Mouse (Mus musculus) liver, embryonic 13.5 days (tissue): ENCODE measurements around the gene Vdac2. TPM values are rescaled to one million over a fixed set of nuclear protein-coding genes. Genes with fewer than 3 reads are reported as not detected.

ENCODE experiments used
- ATAC-seq: fragments of 200-750 bp; cut with Nextera tagmentation; 2 replicates; pipeline ENCODE4 v1.8.0; 2017; ENCODE audit warnings: low read depth, mild to moderate bottlenecking, moderate number of reproducible peaks, moderate library complexity
- DNase-seq: peaks from one replicate; pipeline ENCODE4 v3.0.0; 2022
- H3K27ac ChIP-seq: fragments of 300-500 bp; sonication (generic); 2 replicates; pipeline ENCODE4 v1.5.1; 2015; ENCODE audit warnings: moderate library complexity, mild to moderate bottlenecking, inconsistent platforms
- H3K27me3 ChIP-seq: fragments of 300-500 bp; sonication (generic); 2 replicates; pipeline ENCODE4 v1.6.1; 2015; ENCODE audit warnings: mild to moderate bottlenecking, inconsistent platforms
- H3K36me3 ChIP-seq: fragments of 300-500 bp; sonication (generic); 2 replicates; pipeline ENCODE4 v1.6.1; 2015; ENCODE audit warnings: mild to moderate bottlenecking, inconsistent platforms
- H3K4me1 ChIP-seq: fragments of 300-500 bp; sonication (generic); replicated peaks from 2 replicates; pipeline ENCODE4 v1.6.1; 2015; ENCODE audit warnings: inconsistent platforms
- H3K4me2 ChIP-seq: fragments of 300-500 bp; sonication (generic); 2 replicates; pipeline ENCODE4 v1.6.1; 2015; ENCODE audit warnings: inconsistent platforms, mild to moderate bottlenecking, moderate library complexity
- H3K4me3 ChIP-seq: fragments of 300-500 bp; sonication (generic); replicated peaks from 2 replicates; pipeline ENCODE4 v1.5.1; 2015; ENCODE audit warnings: mild to moderate bottlenecking, inconsistent platforms
- H3K9ac ChIP-seq: fragments of 300-500 bp; sonication (generic); 2 replicates; pipeline ENCODE4 v1.6.1; 2015; ENCODE audit warnings: mild to moderate bottlenecking, inconsistent platforms
- H3K9me3 ChIP-seq: fragments of 300-500 bp; sonication (generic); replicated peaks from 2 replicates; pipeline ENCODE4 v1.6.1; 2016; ENCODE audit warnings: inconsistent platforms
- WGBS: fragments of 180-500 bp; shearing (Covaris S2); methylation state at CpG from one replicate; pipeline ENCODE4 v1.1.7; 2015; ENCODE audit not compliant: insufficient replicate concordance; 5-methylcytosine and 5-hydroxymethylcytosine counted together
- polyA plus RNA-seq: library from polyadenylated mRNA; unstranded; fragments of >200 nt; fragmentation: Nextera tagmentation; extraction: Ambion mirVana; gene quantifications from 2 replicates; pipeline ENCODE4 v1.2.1, GENCODE M21; 2015

The Vdac2 gene
- polyA plus RNA-seq, 1 experiment from 2014 or later = 173 TPM

DNA sequence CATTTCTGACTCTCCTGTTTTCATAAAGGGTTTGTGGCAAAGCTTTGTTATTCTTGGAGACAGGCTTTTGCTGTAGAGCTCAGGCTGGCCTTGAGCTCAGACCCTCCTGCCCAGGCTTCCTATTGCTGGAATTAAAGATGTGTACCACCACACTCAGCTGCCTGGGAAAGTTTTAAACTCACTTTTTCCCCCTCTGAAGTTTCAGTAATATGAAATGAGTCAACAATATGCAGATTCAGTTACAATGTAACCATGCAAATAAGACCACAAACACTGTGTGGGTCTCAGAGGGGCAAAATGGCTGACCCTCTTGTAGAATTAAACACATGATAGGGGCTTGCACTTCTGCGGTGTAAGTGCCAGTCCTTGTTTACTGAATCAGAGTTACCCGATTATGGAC, 18.8 kb upstream of the Vdac2 start:
- Histone ChIP-seq H3K36me3 (no peaks in the 10 kb centered on the region), H3K27me3 (no peaks in the 10 kb centered on the region), H3K4me1 (peaks cover 40% of the 10 kb centered on the region), H3K4me3 (no peak overlapping the region), H3K4me2 (no peak overlapping the region), H3K9ac (no peak overlapping the region), H3K27ac (peak overlapping the region; percentile 53), H3K9me3 (no peaks in the 10 kb centered on the region)
- WGBS = 67% methylated on average over 2 of the region's 2 CpGs
- ATAC-seq = no peak
- DNase-seq = no peak

DNA sequence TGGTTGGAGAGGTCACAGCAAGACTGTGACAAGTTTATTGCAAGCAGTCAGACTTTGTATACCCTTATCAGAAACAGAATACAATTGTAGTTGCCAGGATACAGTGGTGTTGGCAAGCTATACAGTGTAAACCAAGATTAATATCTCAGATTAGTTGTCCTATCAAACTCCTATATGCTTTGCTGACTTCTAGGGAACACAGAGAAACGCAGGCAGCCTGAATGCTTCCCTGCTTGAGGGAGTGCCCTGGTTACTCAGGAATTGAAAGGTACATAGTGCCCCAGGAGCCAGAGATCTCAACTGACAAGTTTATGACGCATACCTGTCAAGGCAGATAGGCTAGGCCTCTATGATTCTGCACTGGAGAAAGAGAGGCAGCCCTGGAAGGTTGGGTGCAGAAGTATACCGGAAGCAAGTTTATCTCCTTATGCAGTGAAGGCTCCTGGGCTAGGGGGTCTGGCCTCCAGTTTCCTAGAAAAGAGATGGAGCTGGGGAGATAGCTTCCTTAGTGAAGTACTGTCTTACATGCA, 18.3 kb upstream of the Vdac2 start:
- Histone ChIP-seq H3K27ac (peak overlapping the region; percentile 53), H3K27me3 (no peaks in the 10 kb centered on the region), H3K4me3 (no peak overlapping the region), H3K9me3 (no peaks in the 10 kb centered on the region), H3K4me2 (0 out of 2 replicates have a peak overlapping the region, but pooled peaks have one; percentile 10), H3K4me1 (peaks cover 44% of the 10 kb centered on the region), H3K9ac (peak overlapping the region; percentile 11), H3K36me3 (no peaks in the 10 kb centered on the region)
- 18% methylated on average over 3 of the region's 3 CpGs for WGBS
- ATAC-seq = peak; percentile 87
- peak; percentile 56 for DNase-seq

DNA sequence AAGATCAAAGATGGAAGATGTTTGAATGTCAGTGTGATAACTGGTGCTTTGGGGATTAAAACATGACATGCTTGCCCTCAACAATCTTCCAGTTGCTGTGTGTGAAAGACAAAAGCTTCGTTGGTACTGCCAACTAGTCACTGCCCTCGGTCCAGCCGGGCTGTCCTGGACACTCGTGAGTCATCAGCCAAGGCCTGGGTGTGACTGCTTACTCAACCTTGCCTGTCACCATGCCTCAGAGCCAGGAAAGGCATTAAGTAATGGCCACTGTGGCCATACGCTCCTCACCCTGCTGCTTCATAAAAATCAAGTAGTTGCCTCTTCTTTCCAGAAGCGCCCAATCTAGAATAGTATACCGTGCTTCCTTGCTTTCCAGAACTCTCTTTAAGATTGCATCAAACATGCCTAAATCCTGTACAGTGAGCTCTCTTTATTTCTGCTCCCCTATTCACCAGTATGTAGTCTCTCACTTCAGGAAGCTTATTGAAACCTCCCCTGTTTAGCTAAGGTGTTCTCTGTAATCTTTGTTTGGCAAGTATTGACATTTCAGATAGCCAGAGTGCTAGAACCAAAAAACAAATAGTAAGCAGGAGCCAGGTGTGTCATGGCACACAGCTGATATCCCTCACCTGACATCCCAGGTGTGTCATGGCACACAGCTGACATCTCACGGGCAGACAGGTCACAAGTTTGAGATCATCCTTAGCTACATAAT, 16.7 kb upstream of the Vdac2 start:
- no peak for DNase-seq
- H3K9ac ChIP-seq = no peak overlapping the region

DNA sequence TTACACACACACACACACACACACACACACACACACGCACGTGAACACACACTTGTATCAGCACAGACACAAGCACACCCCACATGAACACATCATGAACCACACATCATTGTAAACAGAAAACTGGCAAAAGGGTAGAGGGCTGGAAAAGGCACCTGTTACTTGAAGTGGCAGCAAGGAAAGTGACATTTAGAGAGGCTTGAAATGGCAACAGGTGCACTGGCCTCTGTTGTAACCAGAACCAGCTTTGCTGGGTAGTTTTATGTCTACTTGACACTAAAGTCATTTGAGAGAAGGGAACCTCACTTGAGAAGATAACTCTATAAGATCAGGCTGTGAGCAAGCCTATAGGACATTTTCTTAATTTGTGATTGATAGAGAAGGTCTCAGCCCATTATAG, 15.6 kb upstream of the Vdac2 start:
- no peak overlapping the region for H3K27ac ChIP-seq
- H3K9ac ChIP-seq = no peak overlapping the region
- peaks cover 64% of the 10 kb centered on the region for H3K4me1 ChIP-seq
- H3K9me3 ChIP-seq = no peaks in the 10 kb centered on the region
- H3K36me3 ChIP-seq = no peaks in the 10 kb centered on the region
- DNase-seq = no peak
- no peaks in the 10 kb centered on the region for H3K27me3 ChIP-seq
- H3K4me2 ChIP-seq = no peak overlapping the region
- WGBS = 92% methylated on average over 2 of the region's 2 CpGs
- ATAC-seq = no peak
- no peak overlapping the region for H3K4me3 ChIP-seq

More for the DNA sequence above, 16.7 kb upstream of the Vdac2 start:
- peaks cover 59% of the 10 kb centered on the region for H3K4me1 ChIP-seq
- no peak for ATAC-seq
- H3K4me3 ChIP-seq = no peak overlapping the region
- WGBS = 73% methylated on average over 8 of the region's 8 CpGs
- no peaks in the 10 kb centered on the region for H3K36me3 ChIP-seq
- no peak overlapping the region for H3K4me2 ChIP-seq
- H3K27me3 ChIP-seq = no peaks in the 10 kb centered on the region
- H3K27ac ChIP-seq = no peak overlapping the region; the same call in 1 of the 2 replicates
- no peaks in the 10 kb centered on the region for H3K9me3 ChIP-seq

DNA sequence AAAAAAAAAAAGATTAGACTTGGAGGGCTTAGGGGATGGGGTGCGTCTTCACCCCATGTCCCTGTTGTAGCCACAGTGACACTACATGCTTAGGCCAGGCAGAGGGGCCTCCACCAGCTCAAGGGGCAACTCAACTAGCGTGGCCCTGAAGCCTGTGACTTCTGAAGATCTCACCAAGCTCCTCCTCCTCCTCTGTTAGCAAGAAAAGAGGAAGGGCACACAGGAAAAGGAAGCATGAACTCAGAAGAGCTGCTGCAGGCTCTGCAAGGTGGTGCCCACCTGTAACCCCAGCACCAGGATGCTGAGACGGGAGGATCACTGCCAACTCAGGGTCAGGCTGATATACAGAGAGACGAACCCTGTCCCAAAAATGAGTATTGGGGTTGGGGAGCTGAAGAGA, 13.7 kb upstream of the Vdac2 start:
- no peaks in the 10 kb centered on the region for H3K9me3 ChIP-seq
- H3K9ac ChIP-seq = no peak overlapping the region
- DNase-seq (no peak), ATAC-seq (no peak)
- WGBS = 60% methylated on average over 4 of the region's 4 CpGs
- no peaks in the 10 kb centered on the region for H3K27me3 ChIP-seq
- H3K4me1 ChIP-seq = peaks cover 63% of the 10 kb centered on the region
- no peaks in the 10 kb centered on the region for H3K36me3 ChIP-seq
- no peak overlapping the region for H3K4me2 ChIP-seq
- H3K27ac ChIP-seq = no peak overlapping the region
- no peak overlapping the region for H3K4me3 ChIP-seq

DNA sequence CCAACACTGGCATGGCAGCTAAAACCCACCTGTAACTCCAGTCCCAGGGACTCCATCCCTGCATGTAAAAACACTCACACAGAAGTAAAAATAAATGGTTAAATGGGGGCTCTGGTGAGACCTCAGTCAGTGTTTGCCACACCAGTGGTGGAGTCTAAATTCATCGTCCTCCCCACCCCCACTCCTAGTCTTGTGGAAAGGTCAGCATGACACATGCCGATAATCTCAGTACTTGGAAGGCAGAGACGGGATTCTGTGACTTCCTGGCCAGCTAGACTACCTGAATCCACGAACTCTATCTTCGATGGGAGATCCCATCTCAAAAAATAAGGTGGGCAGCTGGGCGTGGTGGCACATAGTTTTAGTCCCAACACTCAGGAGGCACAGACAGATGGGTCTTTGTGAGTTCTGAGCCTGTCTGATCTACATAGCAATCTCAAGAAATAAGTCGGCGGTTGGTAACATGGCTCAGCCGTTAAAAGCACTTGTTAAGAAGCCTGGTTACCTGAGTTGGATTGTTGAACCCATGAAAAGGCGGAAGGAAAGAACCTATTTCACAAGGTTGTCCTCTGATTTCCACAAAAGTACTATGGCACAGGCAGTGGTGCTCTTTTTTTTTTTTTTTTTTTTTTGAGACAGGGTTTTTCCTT, 13.2 kb upstream of the Vdac2 start:
- 0 out of 2 replicates have a peak overlapping the region, but pooled peaks have one; percentile 47 for H3K4me2 ChIP-seq
- no peak for ATAC-seq

DNA sequence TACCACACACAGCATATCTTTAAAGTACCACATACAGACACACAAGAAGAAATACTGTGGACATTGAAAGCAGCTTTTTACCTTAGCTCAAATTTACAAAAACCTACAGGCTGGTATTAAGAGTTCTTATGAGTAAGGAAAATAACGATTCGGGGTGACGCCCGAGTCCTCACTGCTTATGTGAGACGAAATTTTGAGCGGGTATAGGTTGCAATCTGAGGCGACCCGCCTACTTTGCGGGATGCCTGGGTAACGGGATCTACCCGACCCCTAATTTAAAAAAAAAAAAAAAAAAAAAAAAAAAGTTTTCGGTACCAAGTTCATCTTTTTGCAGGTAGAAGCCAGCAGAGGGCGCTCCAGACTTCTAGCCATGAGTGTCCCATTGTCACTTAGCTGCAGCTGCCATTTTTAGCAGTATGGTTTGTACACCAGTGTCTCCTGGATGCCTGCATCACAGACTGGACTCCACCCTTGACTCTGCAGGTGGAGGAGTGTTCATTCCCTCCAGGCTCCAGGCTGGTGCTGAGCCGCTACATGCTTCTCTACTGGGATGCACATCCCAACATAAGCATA, 12.4 kb upstream of the Vdac2 start:
- Histone ChIP-seq H3K27ac (0 out of 2 replicates have a peak overlapping the region, but pooled peaks have one; percentile 21), H3K27me3 (no peaks in the 10 kb centered on the region), H3K4me3 (no peak overlapping the region), H3K4me2 (peak overlapping the region; percentile 47), H3K36me3 (no peaks in the 10 kb centered on the region), H3K9me3 (no peaks in the 10 kb centered on the region), H3K9ac (peak overlapping the region; percentile 39), H3K4me1 (peaks cover 52% of the 10 kb centered on the region)
- ATAC-seq = peak; percentile 71
- 17% methylated on average over 14 of the region's 14 CpGs for WGBS
- peak; percentile 67 for DNase-seq

More for the DNA sequence above, 13.2 kb upstream of the Vdac2 start:
- no peaks in the 10 kb centered on the region for H3K36me3 ChIP-seq
- DNase-seq = no peak
- H3K4me3 ChIP-seq = no peak overlapping the region
- H3K4me1 ChIP-seq = peaks cover 60% of the 10 kb centered on the region
- WGBS = 61% methylated on average over 10 of the region's 10 CpGs
- no peaks in the 10 kb centered on the region for H3K9me3 ChIP-seq
- H3K9ac ChIP-seq = no peak overlapping the region
- no peak overlapping the region for H3K27ac ChIP-seq
- no peaks in the 10 kb centered on the region for H3K27me3 ChIP-seq

DNA sequence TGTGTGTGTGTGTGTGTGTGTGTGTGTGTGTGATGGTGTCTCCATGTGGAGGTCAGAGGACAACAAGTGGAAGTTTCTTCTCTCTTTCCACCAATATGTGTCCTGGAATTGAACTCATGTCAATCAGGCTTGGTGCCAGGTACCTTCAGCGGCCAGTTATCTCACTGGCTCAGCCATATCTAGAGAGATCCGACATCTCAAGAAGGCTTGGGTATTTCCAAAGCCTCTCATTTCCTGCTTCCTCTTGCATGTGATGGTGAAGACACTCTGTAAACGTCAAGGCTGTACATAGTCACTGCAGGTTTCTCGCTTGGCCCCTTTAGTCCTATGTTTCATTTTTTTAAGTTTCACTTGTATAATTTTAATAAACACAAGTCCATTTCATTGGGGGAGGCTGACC, 11.8 kb upstream of the Vdac2 start:
- DNase-seq (no peak), ATAC-seq (peak; percentile 49; the same call in 1 of the 2 replicates)
- Histone ChIP-seq H3K4me1 (peaks cover 46% of the 10 kb centered on the region), H3K4me2 (no peak overlapping the region; the same call in 1 of the 2 replicates), H3K9ac (no peak overlapping the region), H3K27me3 (no peaks in the 10 kb centered on the region), H3K9me3 (no peaks in the 10 kb centered on the region), H3K4me3 (no peak overlapping the region), H3K27ac (peak overlapping the region; percentile 21; the same call in 1 of the 2 replicates), H3K36me3 (no peaks in the 10 kb centered on the region)
- WGBS = 32% methylated on average over 4 of the region's 4 CpGs

DNA sequence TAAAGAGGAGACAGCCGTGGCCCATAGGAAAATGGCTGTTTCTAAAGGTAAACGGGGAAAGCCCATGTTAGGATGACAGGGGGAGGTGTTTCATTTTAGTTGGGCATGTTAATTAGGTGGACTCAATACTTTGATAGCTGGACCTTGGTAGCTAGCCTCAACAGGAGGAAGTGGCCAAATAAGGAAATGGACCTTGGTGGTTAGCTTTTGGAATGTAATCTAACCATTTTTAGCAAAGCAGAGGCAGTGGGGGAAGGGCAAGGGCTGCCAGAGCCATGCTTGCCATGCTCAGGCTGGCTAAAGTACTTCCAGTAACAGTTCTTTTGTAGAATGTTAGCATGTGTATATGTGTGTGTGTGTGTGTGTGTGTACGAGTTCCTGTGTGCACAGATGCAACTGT, 11.2 kb upstream of the Vdac2 start:
- Histone ChIP-seq H3K27ac (peak overlapping the region; percentile 24), H3K9me3 (no peaks in the 10 kb centered on the region), H3K4me3 (no peak overlapping the region), H3K4me2 (no peak overlapping the region), H3K27me3 (no peaks in the 10 kb centered on the region), H3K36me3 (no peaks in the 10 kb centered on the region), H3K9ac (no peak overlapping the region), H3K4me1 (peaks cover 40% of the 10 kb centered on the region)
- ATAC-seq (no peak), DNase-seq (no peak)
- WGBS = 53% methylated on average over 3 of the region's 3 CpGs

DNA sequence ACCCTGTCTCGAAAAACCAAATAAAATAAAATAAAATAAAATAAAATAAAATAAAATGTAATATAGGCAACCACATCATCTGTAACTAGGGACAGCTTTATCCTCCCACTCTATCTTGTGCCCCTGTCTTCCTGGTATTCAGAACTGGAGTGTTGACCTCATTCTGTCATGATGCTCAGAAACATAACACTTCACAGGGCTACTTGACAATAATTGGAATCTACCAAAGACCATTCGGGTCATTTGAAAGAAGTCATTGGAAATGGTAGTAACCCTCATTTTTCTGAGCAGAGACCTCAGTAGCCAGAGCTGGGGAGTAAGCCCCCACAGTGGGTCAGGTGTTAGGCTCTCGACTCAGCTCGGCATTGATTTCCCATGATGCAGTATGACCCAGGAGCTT, 10.4 kb upstream of the Vdac2 start:
- Histone ChIP-seq H3K9me3 (no peaks in the 10 kb centered on the region), H3K4me2 (no peak overlapping the region), H3K27me3 (no peaks in the 10 kb centered on the region), H3K27ac (no peak overlapping the region), H3K36me3 (no peaks in the 10 kb centered on the region), H3K4me1 (peaks cover 40% of the 10 kb centered on the region), H3K4me3 (no peak overlapping the region), H3K9ac (no peak overlapping the region)
- 75% methylated on average over 4 of the region's 4 CpGs for WGBS
- no peak for DNase-seq
- ATAC-seq = no peak

DNA sequence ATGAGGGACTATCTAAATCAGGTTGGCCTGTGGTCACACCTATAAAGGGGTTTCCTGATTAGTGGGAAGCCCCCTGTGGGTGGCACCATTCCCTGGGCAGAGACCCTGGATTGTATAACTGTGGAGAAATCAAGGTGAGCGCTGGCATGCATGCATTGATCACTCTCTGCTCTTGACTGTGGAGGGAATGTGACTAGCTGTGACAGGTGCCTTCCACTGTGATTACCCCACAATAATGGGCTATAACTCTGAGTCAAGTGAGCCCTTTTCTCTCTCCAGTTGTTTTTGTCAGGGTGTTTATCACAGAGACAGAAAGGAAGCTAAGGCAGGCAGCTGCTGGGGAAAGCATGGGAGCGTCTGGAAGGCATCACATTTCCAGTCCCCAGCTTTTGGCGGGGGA, 8.8 kb upstream of the Vdac2 start:
- WGBS = 54% methylated on average over 3 of the region's 3 CpGs
- no peaks in the 10 kb centered on the region for H3K27me3 ChIP-seq
- peaks cover 39% of the 10 kb centered on the region for H3K4me1 ChIP-seq
- DNase-seq (no peak), ATAC-seq (no peak)
- no peak overlapping the region for H3K27ac ChIP-seq
- H3K36me3 ChIP-seq = no peaks in the 10 kb centered on the region
- H3K4me2 ChIP-seq = no peak overlapping the region
- H3K9ac ChIP-seq = no peak overlapping the region
- H3K9me3 ChIP-seq = no peaks in the 10 kb centered on the region
- H3K4me3 ChIP-seq = no peak overlapping the region
